Mouse (Mus musculus): ENCODE measurements around the gene Hist1h3c. TPM values are rescaled to one million over a fixed set of nuclear protein-coding genes. Genes with fewer than 3 reads are reported as not detected.
"Not testable (repeated sequence)": the region's sequence is repeated elsewhere in the genome, so short reads cannot be mapped to it uniquely, and the experiment has no call there.

Hist1h3c gene
- polyA plus RNA-seq, 1 experiment from 2014 or later: 6.0 TPM

GRCm38 (mm10) chr13:23724239-23724638, 21.2 kb downstream of the Hist1h3c start:
- ATAC-seq (replicated peaks; ENCODE audit: low FRiP score, low read depth): no peak

GRCm38 (mm10) chr13:23717593-23718245, 27.7 kb downstream of the Hist1h3c start:
- WGBS: 28% methylated on average over 2 of the region's 2 CpGs
- not testable (repeated sequence) for H3K27me3 ChIP-seq (ENCODE audit: insufficient read depth, low read length); H3K9me3 ChIP-seq (replicated peaks; ENCODE audit: low read length); ATAC-seq (replicated peaks; ENCODE audit: low FRiP score, low read depth); H3K4me3 ChIP-seq (replicated peaks; ENCODE audit: low read depth, low read length); H3K27ac ChIP-seq; H3K4me2 ChIP-seq (ENCODE audit: low read length); H3K4me1 ChIP-seq (replicated peaks; ENCODE audit: insufficient read depth, low read length); DNase-seq (ENCODE audit: low spot score); H3K36me3 ChIP-seq (ENCODE audit: insufficient read depth, low read length); H3K9ac ChIP-seq (ENCODE audit: low read depth, low read length)

More at GRCm38 (mm10) chr13:23724239-23724638, 21.2 kb downstream of the Hist1h3c start:
- no peak for DNase-seq (ENCODE audit: low spot score)
- H3K4me2 ChIP-seq (ENCODE audit: low read length): no peak overlapping the region
- no peak overlapping the region for H3K4me3 ChIP-seq (replicated peaks; ENCODE audit: low read depth, low read length)
- 73% methylated on average over 4 of the region's 4 CpGs for WGBS
- H3K4me1 ChIP-seq (replicated peaks; ENCODE audit: insufficient read depth, low read length): no peaks in the 10 kb centered on the region
- H3K36me3 ChIP-seq (ENCODE audit: insufficient read depth, low read length): no peaks in the 10 kb centered on the region
- no peaks in the 10 kb centered on the region for H3K9me3 ChIP-seq (replicated peaks; ENCODE audit: low read length)
- H3K9ac ChIP-seq (ENCODE audit: low read depth, low read length): no peak overlapping the region
- no peak for TF ChIP-seq CTCF (IDR thresholded peaks at IDR 0.05; ENCODE audit: low read depth)
- no peaks in the 10 kb centered on the region for H3K27me3 ChIP-seq (ENCODE audit: insufficient read depth, low read length)
- no peak overlapping the region for H3K27ac ChIP-seq

DNA sequence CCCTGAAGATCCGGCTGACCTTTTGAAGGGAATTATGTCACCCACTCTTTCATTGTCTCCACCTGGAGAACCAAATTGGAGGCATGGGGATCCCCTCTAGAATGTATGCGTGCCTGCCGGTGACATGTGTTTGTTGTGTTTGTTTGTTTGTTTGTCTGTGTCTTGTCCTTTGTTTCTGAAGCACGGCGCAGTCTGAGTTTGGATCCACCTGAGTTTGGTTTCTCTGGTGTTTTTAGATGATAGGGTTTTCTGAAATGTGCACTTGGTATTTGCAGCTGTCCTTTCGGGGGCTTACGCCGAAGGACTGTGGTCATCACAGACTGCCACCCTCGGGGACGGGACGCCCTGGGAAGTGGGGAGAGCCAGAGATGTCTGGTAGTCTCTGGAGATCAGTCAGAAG, 28.2 kb downstream of the Hist1h3c start:
- no peaks in the 10 kb centered on the region for H3K4me1 ChIP-seq (replicated peaks; ENCODE audit: insufficient read depth, low read length)
- no peak overlapping the region for H3K27ac ChIP-seq
- no peaks in the 10 kb centered on the region for H3K9me3 ChIP-seq (replicated peaks; ENCODE audit: low read length)
- ATAC-seq (replicated peaks; ENCODE audit: low FRiP score, low read depth) (no peak), DNase-seq (ENCODE audit: low spot score) (no peak)
- TF ChIP-seq CTCF (IDR thresholded peaks at IDR 0.05; ENCODE audit: low read depth): no peak
- no peaks in the 10 kb centered on the region for H3K36me3 ChIP-seq (ENCODE audit: insufficient read depth, low read length)
- no peak overlapping the region for H3K4me2 ChIP-seq (ENCODE audit: low read length)
- H3K4me3 ChIP-seq (replicated peaks; ENCODE audit: low read depth, low read length): no peak overlapping the region
- H3K27me3 ChIP-seq (ENCODE audit: insufficient read depth, low read length): no peaks in the 10 kb centered on the region
- 59% methylated on average over 11 of the region's 11 CpGs for WGBS
- no peak overlapping the region for H3K9ac ChIP-seq (ENCODE audit: low read depth, low read length)

DNA sequence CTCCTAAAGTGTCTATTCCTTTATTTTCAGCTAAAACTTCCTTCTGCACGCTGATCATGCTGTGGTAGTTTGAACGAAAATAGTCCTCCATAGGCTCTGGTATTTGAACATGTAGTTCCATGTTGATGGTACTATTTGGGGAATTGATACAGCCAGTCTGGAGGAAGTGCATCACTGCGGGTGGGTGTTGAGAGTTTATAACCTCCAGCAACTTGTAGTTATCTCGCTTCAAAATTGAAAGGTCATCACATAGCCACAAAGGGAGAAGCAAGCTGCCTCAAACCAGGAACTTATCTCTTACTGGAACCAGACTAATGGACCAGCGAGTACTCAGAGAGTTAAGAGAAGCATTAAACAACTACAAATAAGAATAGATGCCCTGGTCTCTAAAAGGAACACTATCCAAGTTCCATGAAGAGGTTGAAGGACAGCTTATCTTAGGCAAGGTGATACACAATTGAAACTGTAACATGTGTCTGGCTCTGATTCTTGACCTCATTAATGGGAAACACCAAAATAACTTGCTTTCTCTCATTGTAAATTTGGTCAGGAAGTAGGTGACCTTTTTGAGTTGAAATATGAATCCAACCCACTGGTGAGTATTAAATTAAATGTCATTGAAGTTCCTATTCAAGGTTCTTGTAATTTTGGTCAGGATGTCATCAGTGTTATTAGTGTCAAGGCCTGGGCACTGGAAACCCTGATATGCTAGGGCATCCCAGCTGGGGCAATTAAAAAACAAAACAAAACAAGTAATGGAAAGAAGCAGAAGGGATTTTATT, 28.9 kb downstream of the Hist1h3c start:
- no peaks in the 10 kb centered on the region for H3K4me1 ChIP-seq (replicated peaks; ENCODE audit: insufficient read depth, low read length)
- TF ChIP-seq CTCF (IDR thresholded peaks at IDR 0.05; ENCODE audit: low read depth): no peak
- H3K9me3 ChIP-seq (replicated peaks; ENCODE audit: low read length): no peaks in the 10 kb centered on the region
- H3K4me3 ChIP-seq (replicated peaks; ENCODE audit: low read depth, low read length): no peak overlapping the region
- no peak for ATAC-seq (replicated peaks; ENCODE audit: low FRiP score, low read depth)
- no peaks in the 10 kb centered on the region for H3K36me3 ChIP-seq (ENCODE audit: insufficient read depth, low read length)
- no peak overlapping the region for H3K27ac ChIP-seq
- no peaks in the 10 kb centered on the region for H3K27me3 ChIP-seq (ENCODE audit: insufficient read depth, low read length)
- 89% methylated on average over 5 of the region's 5 CpGs for WGBS
- no peak for DNase-seq (ENCODE audit: low spot score)
- no peak overlapping the region for H3K4me2 ChIP-seq (ENCODE audit: low read length)
- no peak overlapping the region for H3K9ac ChIP-seq (ENCODE audit: low read depth, low read length)

GRCm38 (mm10) chr13:23710374-23711089, 34.9 kb downstream of the Hist1h3c start, which contains the start of gene Hfe:
Gene Hfe (minus strand): TSS chr13:23710854.
- ATAC-seq (replicated peaks; ENCODE audit: low FRiP score, low read depth): peak; percentile 49

GRCm38 (mm10) chr13:23709714-23710373, 35.6 kb downstream of the Hist1h3c start:
- Histone ChIP-seq H3K4me1 (replicated peaks; ENCODE audit: insufficient read depth, low read length) (no peaks in the 10 kb centered on the region), H3K4me3 (replicated peaks; ENCODE audit: low read depth, low read length) (peak overlapping the region; percentile 39), H3K9me3 (replicated peaks; ENCODE audit: low read length) (no peaks in the 10 kb centered on the region), H3K36me3 (ENCODE audit: insufficient read depth, low read length) (no peaks in the 10 kb centered on the region), H3K27ac (peak overlapping the region; percentile 69), H3K9ac (ENCODE audit: low read depth, low read length) (peak overlapping the region; percentile 76), H3K4me2 (ENCODE audit: low read length) (peak overlapping the region; percentile 79), H3K27me3 (ENCODE audit: insufficient read depth, low read length) (no peaks in the 10 kb centered on the region)
- WGBS: 25% methylated on average over 13 of the region's 15 CpGs
- DNase-seq (ENCODE audit: low spot score): no peak
- ATAC-seq (replicated peaks; ENCODE audit: low FRiP score, low read depth): no peak
- no peak for TF ChIP-seq CTCF (IDR thresholded peaks at IDR 0.05; ENCODE audit: low read depth)

More at GRCm38 (mm10) chr13:23710374-23711089, 34.9 kb downstream of the Hist1h3c start, which contains the start of gene Hfe:
- Histone ChIP-seq H3K9me3 (replicated peaks; ENCODE audit: low read length) (no peaks in the 10 kb centered on the region), H3K4me1 (replicated peaks; ENCODE audit: insufficient read depth, low read length) (no peaks in the 10 kb centered on the region), H3K27me3 (ENCODE audit: insufficient read depth, low read length) (no peaks in the 10 kb centered on the region), H3K27ac (peak within 1 kb of the TSS; percentile 69), H3K9ac (ENCODE audit: low read depth, low read length) (peak within 1 kb of the TSS; percentile 76), H3K4me3 (replicated peaks; ENCODE audit: low read depth, low read length) (peak within 1 kb of the TSS; percentile 39), H3K36me3 (ENCODE audit: insufficient read depth, low read length) (no peaks in the 10 kb centered on the region), H3K4me2 (ENCODE audit: low read length) (peak within 1 kb of the TSS; percentile 79)
- no peak for TF ChIP-seq CTCF (IDR thresholded peaks at IDR 0.05; ENCODE audit: low read depth)
- DNase-seq (ENCODE audit: low spot score): peak; percentile 68
- 2% methylated on average over 17 of the region's 17 CpGs for WGBS

Data from kidney, postnatal 0 days (tissue).